Mouse (Mus musculus) left cerebral cortex, postnatal 25 days (tissue): ENCODE measurements at regions not wholly inside any gene's neighbourhood (a gene's known extent, or its start where the extent isn't known, plus 50 kb on each side); places are given as distances from the start of the nearest gene placed in this dataset.
"Not testable (repeated sequence)": the region's sequence is repeated elsewhere in the genome, so short reads cannot be mapped to it uniquely, and the experiment has no call there.

ENCODE experiments used
- DNase-seq, 2 experiments: peaks; one replicate each; pipeline ENCODE4 v3.0.0; 2022; ENCODE audit warnings: low spot score in 2 of 2, mixed read lengths in 1 of 2
- intact Hi-C: fragments of 180-260 bp; cut with DNase I; formaldehyde crosslinking; loops from one replicate; pipeline ENCODE4 v1.15.1; 2025

DNA sequence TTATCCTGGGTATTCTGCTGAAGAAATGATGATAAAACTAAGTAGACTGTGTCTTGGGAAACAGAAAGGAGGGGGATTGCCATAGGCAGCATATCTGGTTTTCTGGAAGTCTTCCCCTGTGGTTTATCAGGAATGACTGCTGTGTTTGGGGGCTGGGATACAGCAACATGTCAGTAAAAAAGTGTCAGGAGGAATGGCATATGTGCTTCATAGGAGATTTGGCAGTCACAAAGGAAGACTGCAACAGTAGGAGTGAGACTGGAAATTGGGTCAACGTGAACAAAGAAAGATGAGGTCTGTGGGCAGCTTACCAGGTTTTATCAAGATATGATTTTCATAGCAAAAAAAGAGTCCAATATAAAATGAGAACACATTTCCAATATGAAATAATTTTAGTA lies 641.1 kb upstream of the Nrxn1 start:
- DNase-seq = peak in 1 of 2 experiments; percentile 42
- intact Hi-C loops = no loop called here

DNA sequence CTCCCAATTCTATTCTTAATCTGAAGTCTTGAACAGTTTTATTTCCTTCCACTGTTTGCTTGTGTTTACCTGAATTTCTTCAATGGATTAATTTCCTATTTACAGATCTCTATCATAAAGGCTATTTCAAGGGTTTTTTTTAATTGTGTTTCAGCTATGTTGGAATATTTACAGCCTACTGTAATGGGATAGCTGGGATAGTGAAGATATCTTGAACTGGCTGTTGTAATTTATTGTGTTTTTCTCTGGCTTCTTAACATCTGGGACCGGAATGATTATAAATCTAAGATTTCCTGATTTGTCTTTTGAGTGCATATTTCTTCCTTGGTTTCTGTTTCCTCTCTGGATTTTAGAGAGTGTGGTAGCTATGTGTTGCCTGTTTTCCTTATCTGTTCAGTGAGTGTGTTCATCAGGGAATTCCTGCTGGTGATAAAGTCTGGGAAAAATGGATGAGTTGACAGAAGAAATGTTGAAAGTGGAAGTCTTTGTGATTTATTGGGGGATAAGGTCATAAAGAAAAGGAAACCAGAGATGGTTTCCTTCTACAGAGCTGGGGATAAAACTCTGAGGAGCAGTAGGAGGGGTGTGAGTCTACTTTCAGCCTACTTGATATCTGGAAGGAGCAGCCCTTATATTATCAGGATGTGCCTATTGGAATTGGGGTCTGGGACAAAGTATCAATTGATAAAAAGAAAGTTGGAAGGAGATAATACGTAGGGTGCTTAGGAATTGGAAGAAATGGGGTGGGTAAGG lies 640.5 kb upstream of the Nrxn1 start:
- DNase-seq = no peak
- intact Hi-C loops = no loop called here

DNA sequence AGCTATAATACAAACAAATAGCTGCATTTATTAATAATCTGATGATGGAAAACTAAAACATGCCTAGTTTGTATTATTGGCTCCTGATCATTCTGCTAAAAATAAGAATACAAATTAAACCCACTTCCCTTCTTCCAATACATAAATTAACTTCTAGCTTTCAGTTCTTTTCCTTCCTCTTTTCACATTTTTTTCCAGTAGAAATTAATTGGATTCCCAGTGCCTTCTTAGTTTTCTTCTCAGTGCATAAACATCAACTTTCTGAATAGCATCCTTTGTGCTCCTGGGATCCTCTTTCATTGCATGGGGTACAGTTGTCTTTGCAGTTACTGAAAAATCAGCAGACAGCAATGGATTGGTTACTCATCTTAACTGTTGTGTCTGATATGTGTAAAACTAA lies 617.5 kb upstream of the Nrxn1 start:
- intact Hi-C loops = no loop called here
- no peak for DNase-seq

DNA sequence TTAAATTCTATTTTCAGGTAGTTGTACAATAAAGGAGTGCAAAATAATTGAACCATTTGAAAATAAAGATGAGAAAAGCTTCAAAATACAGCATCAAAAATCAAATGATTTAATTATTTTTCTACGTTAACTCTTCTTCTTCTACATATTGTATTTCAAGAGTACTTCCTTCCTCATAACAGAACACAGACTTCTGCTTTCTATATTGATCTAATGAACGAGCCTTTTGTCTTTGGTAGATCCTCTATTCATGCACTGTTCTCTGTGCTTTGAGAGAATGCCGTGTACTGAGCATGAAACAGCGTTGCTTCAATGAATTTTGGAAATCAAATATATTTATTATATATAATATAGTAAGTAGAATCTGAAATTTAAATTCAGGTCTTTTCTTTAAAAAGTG lies 598.2 kb upstream of the Nrxn1 start:
- DNase-seq = no peak
- intact Hi-C loops = no loop called here

DNA sequence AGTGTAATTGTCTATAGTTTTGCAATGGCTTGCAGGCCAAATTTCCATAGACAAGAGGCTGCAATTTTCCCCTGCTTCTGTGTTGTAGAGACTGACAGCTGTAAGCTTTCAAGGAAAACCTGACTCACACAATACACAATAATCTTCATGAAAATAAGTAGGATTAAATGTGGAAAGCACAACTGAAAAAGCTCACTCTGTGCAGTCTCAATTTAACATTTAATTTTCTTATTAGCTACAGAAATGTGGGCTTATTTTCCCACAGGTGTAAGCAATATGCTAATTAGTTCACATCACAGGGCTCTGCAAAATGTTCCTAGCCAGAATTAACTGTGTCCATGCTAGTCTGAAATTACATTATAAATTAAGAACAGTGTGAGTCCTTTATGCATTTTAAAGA lies 564.6 kb upstream of the Nrxn1 start:
- intact Hi-C loops = no loop called here
- DNase-seq = no peak

DNA sequence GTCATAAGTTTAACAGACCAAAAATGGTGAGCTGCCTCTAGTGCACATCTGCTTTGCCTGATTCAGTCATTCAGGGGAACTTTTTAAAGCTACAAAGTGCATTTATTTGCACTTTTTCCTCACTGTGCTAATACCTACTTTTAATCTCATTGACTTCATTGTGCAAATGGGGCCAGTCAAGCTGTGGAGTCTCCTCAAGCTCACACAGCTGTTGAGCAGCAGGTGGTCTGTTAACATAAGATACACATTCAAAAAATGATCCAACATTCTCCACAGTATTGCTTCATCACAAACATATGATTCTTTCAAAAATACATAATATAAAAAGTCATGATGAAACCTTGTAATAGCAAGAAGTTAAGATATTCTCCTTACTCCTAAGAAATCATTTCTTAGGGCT lies 564.2 kb upstream of the Nrxn1 start:
- no peak for DNase-seq
- intact Hi-C loops = no loop called here

DNA sequence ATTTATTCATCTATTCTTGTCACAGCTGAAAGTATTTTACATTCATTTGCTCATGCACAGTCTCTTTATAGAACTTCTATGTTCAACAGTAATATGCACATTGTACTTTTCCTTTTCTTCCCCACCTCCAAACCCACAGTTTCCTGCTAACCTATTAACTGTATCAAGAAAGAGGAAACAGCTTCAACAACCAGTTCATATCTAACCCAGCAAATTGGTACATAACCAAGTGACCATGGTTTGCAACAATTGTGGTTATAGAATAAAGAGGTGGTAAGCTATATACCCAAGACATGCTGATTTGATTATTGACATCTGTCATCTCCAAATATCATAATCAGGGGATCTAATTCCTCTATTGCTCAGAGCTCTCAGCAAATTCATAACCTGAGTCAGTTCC lies 539.0 kb upstream of the Nrxn1 start:
- intact Hi-C loops = no loop called here
- DNase-seq = no peak

DNA sequence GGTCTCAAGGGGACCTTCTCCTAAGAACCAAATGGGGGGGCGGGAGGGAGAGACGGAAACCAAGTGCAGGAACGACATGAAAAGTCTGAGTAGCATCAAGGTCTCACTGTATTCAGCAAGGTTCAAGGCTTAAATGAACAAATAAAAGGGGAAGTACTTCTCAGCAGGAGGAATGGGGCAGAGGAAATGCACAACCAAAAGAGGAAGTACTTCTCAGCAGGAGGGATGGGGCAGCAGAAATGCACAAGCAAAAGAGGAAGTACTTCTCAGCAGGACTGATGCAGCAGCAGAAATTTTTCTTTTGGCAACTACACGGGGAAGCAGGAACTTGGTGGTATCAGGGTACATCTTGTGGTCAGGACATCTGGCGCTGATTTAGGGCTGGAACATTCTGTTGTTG lies 521.3 kb upstream of the Nrxn1 start:
- intact Hi-C loops, DNase-seq: not testable (repeated sequence)

DNA sequence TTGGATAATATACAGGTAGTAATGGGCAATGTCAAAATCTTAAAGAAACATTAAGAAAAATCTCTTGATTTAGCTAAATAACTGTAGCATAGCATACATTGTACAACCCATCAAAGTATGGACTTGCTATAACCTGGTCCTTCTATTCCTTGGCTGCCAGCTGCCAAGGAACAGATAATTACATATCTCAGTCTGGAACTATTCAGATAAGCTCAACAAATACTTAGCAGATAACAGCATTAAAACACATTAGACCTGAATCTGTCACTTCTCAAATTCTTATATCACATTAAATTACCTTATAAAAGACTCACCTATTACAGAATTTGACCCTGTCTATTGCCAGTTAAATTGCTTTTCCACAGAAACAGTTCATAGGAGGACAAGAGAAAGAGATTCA lies 496.2 kb upstream of the Nrxn1 start:
- DNase-seq = no peak
- intact Hi-C loops = no loop called here

DNA sequence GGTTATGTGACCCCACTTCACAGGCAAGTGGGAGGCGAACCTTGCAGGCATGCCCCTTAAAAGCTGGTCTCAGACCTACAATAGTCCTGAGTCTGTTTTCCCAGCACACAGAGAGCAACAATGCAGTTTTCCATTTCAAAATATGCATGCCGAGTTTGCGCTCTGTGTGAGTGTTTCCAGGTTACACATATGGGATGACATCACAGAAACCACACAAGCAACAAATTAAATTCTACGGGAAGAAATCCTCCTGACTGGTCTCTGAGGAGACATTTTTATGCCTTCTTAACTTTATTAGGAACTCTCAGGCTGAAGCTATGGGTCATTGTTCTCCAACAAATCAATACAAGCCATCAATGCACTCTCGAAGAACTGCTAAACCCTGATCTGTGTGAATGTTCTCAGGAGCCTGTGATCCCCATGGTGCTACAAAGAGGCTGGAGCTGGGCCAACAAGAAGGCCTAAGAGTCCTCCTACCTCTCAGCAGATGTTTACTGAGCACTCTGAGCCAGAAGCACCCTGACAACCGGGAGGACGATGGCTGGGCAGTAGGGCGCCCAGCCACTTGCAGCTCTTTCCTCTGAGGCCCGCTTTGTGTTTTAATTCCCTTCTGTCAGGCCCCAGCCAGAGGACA lies 458.3 kb upstream of the Nrxn1 start:
- intact Hi-C loops, DNase-seq: not testable (repeated sequence)

DNA sequence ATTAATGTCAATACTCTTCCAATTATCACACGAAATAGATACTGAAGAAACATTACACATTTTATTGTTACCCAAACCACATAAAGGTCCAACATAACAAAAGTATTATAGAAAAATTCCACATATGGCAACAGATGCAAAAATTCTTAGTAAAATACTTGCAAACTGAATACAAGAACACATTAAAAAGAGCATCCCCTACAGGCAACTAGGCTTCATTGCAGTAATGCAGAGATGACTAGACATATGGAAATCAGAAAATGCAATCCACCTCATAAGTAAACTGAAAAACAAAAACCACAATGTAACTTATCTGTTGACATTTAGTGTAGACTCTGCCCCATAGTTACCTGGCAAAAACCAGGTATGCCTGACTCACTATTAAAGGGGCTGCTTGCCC lies 438.6 kb upstream of the Nrxn1 start:
- intact Hi-C loops = no loop called here
- DNase-seq = no peak

DNA sequence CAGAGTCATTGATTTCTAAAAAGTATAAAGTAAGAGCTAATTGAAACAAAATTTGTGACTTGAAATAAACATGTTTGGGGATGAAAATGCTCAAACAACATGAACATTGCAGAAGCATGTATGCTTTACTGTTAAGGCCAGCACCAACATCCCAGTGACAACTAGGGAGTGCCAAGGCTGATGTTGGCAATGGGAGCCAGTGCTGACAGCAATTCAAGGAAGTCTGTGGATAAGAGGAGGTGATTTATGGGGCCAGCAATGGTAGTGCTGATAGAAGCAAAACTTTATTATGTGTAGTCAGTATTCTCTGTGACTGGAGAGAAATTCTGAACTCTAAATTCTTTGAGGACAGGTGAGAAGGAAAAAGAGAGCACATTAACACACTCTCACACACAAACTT lies 424.4 kb upstream of the Nrxn1 start:
- intact Hi-C loops = no loop called here
- no peak for DNase-seq
